Mouse (Mus musculus) lung, adult 2 months (tissue): ENCODE measurements at regions not wholly inside any gene's neighbourhood (a gene's known extent, or its start where the extent isn't known, plus 50 kb on each side); places are given as distances from the start of the nearest gene placed in this dataset.

Experiments
- DNase-seq: peaks from one replicate; pipeline ENCODE4 v3.0.0; 2022
- H3K4me1 ChIP-seq: fragments of 200-500 bp; 2 replicates; pipeline ENCODE4 v1.6.1; 2011; ENCODE audit warnings: low read length; ENCODE audit not compliant: control insufficient read depth, insufficient read depth
- H3K4me3 ChIP-seq: fragments of 200-500 bp; replicated peaks from 2 replicates; pipeline ENCODE3; 2011; ENCODE audit warnings: low read depth, mild to moderate bottlenecking, control low read depth, low read length; ENCODE audit errors: extremely low read depth
- CTCF ChIP-seq: fragments of 200-500 bp; IDR thresholded peaks from 2 replicates; pipeline ENCODE4 v1.5.1; 2011; ENCODE audit warnings: mild to moderate bottlenecking, low read length, control low read depth; ENCODE audit not compliant: insufficient read depth
- POLR2A ChIP-seq: fragments of 200-500 bp; IDR thresholded peaks from 2 replicates; pipeline ENCODE4 v1.6.1; 2011; ENCODE audit warnings: low read depth, mild to moderate bottlenecking, control low read depth, low read length, borderline replicate concordance; ENCODE audit errors: extremely low read depth
- WGBS: fragments of 180-500 bp; shearing (Covaris S2); methylation state at CpG from one replicate; pipeline ENCODE4 v1.1.7; 2018; 5-methylcytosine and 5-hydroxymethylcytosine counted together

- H3K4me3 ChIP-seq: no peak overlapping the region
- TF ChIP-seq POLR2A: no peak
- peak; percentile 82 for TF ChIP-seq CTCF
- peak; percentile 46 for DNase-seq
- H3K4me1 ChIP-seq: no peaks in the 10 kb centered on the region
- 38% methylated on average over 15 of the region's 15 CpGs for WGBS
These were observed 332.8 kb upstream of the Camk1g start for GRCm38 (mm10) chr1:193702707-193703419.

GRCm38 (mm10) chr1:193700217-193700616 is 330.1 kb upstream of the Camk1g start:
- Histone ChIP-seq H3K4me1 (no peaks in the 10 kb centered on the region), H3K4me3 (no peak overlapping the region)
- 77% methylated on average over 3 of the region's 3 CpGs for WGBS
- no peak for TF ChIP-seq CTCF
- no peak for TF ChIP-seq POLR2A
- no peak for DNase-seq

DNA sequence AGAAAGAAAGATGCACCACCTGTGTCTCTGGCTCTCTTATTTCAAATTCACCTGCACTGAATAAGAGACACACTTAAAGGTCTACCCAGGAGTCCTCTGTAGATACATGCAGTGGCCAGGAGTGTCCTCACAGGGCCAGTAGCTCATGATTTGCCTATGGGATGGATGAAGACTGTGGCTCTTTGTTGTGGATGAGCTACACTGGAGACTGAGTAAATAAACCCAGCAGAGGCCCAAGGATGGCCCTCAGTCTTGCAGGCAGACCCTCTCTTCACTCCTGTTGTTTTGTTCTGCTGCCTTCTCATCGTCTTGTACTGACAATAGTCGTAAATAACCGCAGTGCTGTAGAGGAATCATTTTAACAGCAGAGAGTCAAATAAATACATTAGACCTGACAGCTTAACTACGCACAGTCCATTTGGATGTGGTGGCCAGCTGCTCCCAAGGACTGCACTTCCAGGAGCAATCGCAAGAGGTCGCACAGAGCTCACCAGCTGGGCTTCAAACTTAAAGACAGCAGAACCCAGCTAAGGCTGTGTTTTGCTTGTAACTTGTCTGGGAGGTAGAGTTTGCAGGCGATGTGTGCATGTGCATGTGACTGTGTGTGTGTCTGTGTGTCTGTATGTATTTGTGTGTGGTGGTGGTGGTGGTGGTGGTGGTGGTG is 328.6 kb upstream of the Camk1g start:
- DNase-seq: peak; percentile 60
- 14% methylated on average over 7 of the region's 7 CpGs for WGBS
- no peaks in the 10 kb centered on the region for H3K4me1 ChIP-seq
- H3K4me3 ChIP-seq: no peak overlapping the region
- TF ChIP-seq CTCF: peak; percentile 88
- no peak for TF ChIP-seq POLR2A

GRCm38 (mm10) chr1:193697857-193698256 is 327.8 kb upstream of the Camk1g start:
- H3K4me1 ChIP-seq: no peaks in the 10 kb centered on the region
- 86% methylated on average over 3 of the region's 3 CpGs for WGBS
- TF ChIP-seq POLR2A (no peak), CTCF (no peak)

GRCm38 (mm10) chr1:193697001-193697400 is 326.9 kb upstream of the Camk1g start:
- WGBS: 51% methylated on average over 4 of the region's 4 CpGs
- H3K4me3 ChIP-seq: no peak overlapping the region
- TF ChIP-seq CTCF: no peak
- no peak for TF ChIP-seq POLR2A
- peak; percentile 8 for DNase-seq
- no peaks in the 10 kb centered on the region for H3K4me1 ChIP-seq

More at GRCm38 (mm10) chr1:193697857-193698256, 327.8 kb upstream of the Camk1g start:
- no peak for DNase-seq
- no peak overlapping the region for H3K4me3 ChIP-seq

DNA sequence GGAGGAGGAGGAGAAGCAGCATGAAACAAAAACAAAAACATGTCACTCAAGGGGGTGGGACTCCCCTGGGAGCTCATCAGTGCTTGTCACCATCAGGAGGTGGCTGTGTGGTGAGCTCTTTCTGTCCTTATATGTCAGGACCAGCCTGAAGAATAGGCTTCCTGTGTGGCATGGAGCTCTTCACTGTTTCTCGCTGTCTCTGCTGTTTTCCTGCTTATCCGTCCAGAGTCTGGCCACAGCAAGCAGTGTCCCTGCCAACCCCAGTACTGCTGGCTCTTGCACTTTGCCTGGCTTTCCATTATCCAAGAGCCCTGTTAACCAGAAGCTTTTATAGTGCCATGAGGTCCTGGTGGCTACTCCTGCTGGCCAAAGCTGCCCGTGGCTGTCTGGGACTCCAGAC is 322.9 kb upstream of the Camk1g start:
- no peaks in the 10 kb centered on the region for H3K4me1 ChIP-seq
- 31% methylated on average over 3 of the region's 3 CpGs for WGBS
- TF ChIP-seq POLR2A (no peak), CTCF (no peak)
- H3K4me3 ChIP-seq: no peak overlapping the region
- DNase-seq: no peak

DNA sequence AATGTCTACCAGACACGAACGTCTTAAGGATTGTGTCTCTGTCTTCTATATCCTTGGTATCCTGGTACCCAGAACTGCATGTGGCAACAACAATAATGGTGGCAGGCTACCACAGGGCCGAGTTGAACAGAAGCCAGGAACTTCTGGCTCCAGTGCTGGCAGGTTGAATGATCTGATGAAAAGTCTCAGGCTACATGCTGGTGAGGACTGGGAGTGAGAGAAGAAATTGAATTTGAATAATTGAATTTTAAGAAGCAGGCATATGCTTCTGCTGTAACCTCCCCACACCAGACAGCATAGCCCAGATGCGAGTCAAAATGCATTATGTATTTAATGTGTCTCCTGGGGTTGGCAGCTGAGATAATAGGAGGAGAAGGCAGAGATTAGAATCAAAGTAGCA is 319.5 kb upstream of the Camk1g start:
- Histone ChIP-seq H3K4me3 (no peak overlapping the region), H3K4me1 (no peaks in the 10 kb centered on the region)
- no peak for DNase-seq
- WGBS: 70% methylated on average over 4 of the region's 4 CpGs
- TF ChIP-seq POLR2A: no peak
- TF ChIP-seq CTCF: no peak

GRCm38 (mm10) chr1:193682917-193683316 is 312.8 kb upstream of the Camk1g start:
- no peak for TF ChIP-seq POLR2A
- TF ChIP-seq CTCF: no peak
- no peak for DNase-seq
- H3K4me1 ChIP-seq: no peaks in the 10 kb centered on the region
- H3K4me3 ChIP-seq: no peak overlapping the region
- 59% methylated on average over 2 of the region's 2 CpGs for WGBS

DNA sequence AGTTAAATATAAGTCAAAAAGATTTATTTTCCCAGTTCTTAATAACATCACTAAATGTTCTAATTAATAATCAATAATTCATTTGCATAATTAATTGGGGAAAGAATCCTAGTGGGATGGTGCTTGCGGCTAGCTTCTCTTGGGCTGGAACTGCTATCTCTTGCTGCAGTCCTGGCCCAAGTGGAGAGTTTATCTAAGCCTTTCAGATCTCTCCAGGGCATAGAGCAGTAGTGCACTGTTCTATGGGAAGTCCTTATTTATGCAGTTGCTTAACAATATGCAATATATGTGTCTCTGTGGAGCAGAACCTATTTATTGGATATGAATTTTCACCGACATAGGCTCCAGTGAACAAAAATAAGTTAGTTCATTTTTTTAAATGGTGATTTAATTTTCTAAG is 308.4 kb upstream of the Camk1g start:
- Histone ChIP-seq H3K4me3 (no peak overlapping the region), H3K4me1 (no peaks in the 10 kb centered on the region)
- no peak for DNase-seq
- TF ChIP-seq POLR2A: no peak
- no peak for TF ChIP-seq CTCF
- 86% methylated on average over 2 of the region's 2 CpGs for WGBS
